Mouse (Mus musculus) E14TG2a.4 (cell line): ENCODE data around the gene Selenov.

Experiments used
- CTCF ChIP-seq: conservative IDR thresholded peaks from 2 replicates; pipeline ENCODE4 v1.5.1; 2014; ENCODE audit warnings: low read length
- NANOG ChIP-seq: IDR thresholded peaks from 2 replicates; pipeline ENCODE4 v1.6.1; 2014; ENCODE audit warnings: borderline replicate concordance, low read length, mixed read lengths

DNA sequence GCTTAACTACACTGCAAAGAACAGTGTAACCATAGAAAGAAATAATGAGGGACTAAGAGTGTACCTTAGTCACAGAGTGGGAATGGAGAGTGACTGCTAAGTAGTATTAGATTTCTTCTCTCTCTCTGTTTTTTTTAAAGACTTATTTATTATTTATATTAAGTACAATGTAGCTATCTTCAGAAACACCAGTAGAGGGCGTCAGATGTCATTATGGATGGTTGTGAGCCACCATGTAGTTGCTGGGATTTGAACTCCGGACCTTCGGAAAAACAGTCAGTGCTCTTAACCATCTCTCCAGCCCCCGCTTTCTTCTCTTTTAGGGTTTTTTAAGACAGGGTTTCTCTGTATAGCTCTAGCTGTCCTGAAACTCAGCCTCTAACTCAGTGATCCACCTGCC lies 35.5 kb upstream of the Selenov start:
- TF ChIP-seq CTCF: peak; percentile 22
- TF ChIP-seq NANOG: no peak
